Comparison of ENCODE assay signal across 14 mouse cellular contexts in the genomic region with DNA sequence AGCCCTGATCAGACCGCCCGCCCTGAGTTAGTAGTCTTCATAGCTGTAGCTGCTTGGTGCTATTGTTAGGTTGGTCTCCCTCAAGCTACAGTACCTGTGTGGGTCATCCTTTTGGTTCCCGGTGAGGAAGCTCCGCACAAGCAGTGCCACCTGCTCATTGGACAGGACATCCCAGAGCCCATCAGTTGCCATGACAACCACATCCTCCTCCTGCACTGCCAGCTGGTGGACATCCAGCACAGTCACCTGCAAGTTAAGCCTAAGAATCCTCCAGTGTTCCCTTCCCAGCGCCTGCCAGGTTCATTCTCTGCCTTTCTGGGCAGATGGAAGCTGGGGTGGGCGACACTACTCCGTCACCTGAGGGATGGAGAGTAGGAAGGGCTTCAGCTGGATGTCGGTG. TPM values are rescaled to one million over a fixed set of nuclear protein-coding genes. Genes with fewer than 3 reads are reported as not detected.
DNase-seq lines count a peak whose midpoint lies in the region; ATAC-seq lines count a peak whose summit lies in the region.
"Had no signal": no experiment of that assay in that cellular context is flagged by ENCODE, and none has a peak within 500 bp of the region (broad histone marks: within the 10 kb centered on the region; RNA-seq: fewer than 3 reads in every experiment).

No protein-coding gene starts in this region.

- 75% methylated on average over 8 of the region's 8 CpGs for WGBS in midbrain, embryonic 13.5 days
- 90% methylated on average over 8 of the region's 8 CpGs for WGBS in embryonic facial prominence, embryonic 10.5 days

- ATAC-seq in midbrain, embryonic 13.5 days: no peak
- ATAC-seq: forebrain, embryonic 16.5 days; inflammation-experienced regulatory T-cells, adult 6 months; Patski had no signal

- no peaks in the 10 kb centered on the region for H3K9me3 ChIP-seq in midbrain, embryonic 13.5 days
- H3K9me3 ChIP-seq in embryonic facial prominence, embryonic 10.5 days: no peaks in the 10 kb centered on the region
- H3K9me3 ChIP-seq: embryonic facial prominence, embryonic 12.5 days; liver, embryonic 15.5 days had no signal

- H3K36me3 ChIP-seq in midbrain, embryonic 13.5 days: peaks cover 28% of the 10 kb centered on the region
- H3K36me3 ChIP-seq in embryonic facial prominence, embryonic 10.5 days (replicated peaks): peaks cover 68% of the 10 kb centered on the region

- peak overlapping the region; percentile 68 for H3K27ac ChIP-seq in midbrain, embryonic 13.5 days
- no peak overlapping the region for H3K27ac ChIP-seq in embryonic facial prominence, embryonic 10.5 days (replicated peaks)
- H3K27ac ChIP-seq: embryonic facial prominence, embryonic 12.5 days; kidney, postnatal 0 days; liver, embryonic 15.5 days had no signal

- H3K9ac ChIP-seq in midbrain, embryonic 13.5 days (replicated peaks): 0 out of 2 replicates have a peak overlapping the region, but pooled peaks have one; percentile 16
- H3K9ac ChIP-seq: embryonic facial prominence, embryonic 12.5 days; liver, embryonic 15.5 days had no signal

- peak; percentile 68 for DNase-seq in layer of hippocampus, adult 9-11 months
- DNase-seq in layer of hippocampus, adult 8-10 months (ENCODE audit: low spot score in 2 of 2): no peak
- DNase-seq in cerebellum, adult 11 months: peak; percentile 71
- DNase-seq in cerebellum, adult 9-10 months: peak; percentile 90
- DNase-seq in embryonic facial prominence, embryonic 10.5 days (ENCODE audit: low spot score): no peak
- no peak for DNase-seq in heart, postnatal 4 days

- peaks cover 25% of the 10 kb centered on the region for H3K4me1 ChIP-seq in midbrain, embryonic 13.5 days (replicated peaks)
- H3K4me1 ChIP-seq in embryonic facial prominence, embryonic 10.5 days: peaks cover 28% of the 10 kb centered on the region

- H3K4me2 ChIP-seq in midbrain, embryonic 13.5 days (replicated peaks): no peak overlapping the region
- H3K4me2 ChIP-seq: embryonic facial prominence, embryonic 12.5 days; liver, embryonic 15.5 days had no signal

- H3K4me3 ChIP-seq in midbrain, embryonic 13.5 days (replicated peaks): no peak overlapping the region
- H3K4me3 ChIP-seq in embryonic facial prominence, embryonic 10.5 days: no peak overlapping the region
- H3K4me3 ChIP-seq: embryonic facial prominence, embryonic 12.5 days; liver, embryonic 15.5 days had no signal

- peaks cover 11% of the 10 kb centered on the region; the same call in 1 of the 2 replicates for H3K27me3 ChIP-seq in midbrain, embryonic 13.5 days
- 0 out of 2 replicates have a peak, but pooled peaks cover 8% of the 10 kb centered on the region for H3K27me3 ChIP-seq in embryonic facial prominence, embryonic 10.5 days (replicated peaks; ENCODE audit: low read depth, poor library complexity, severe bottlenecking)
- H3K27me3 ChIP-seq: CH12.LX; embryonic facial prominence, embryonic 12.5 days; Patski had no signal

RNA-seq across cellular contexts. Expression of gene Ppm1m, which starts 3.9 kb away (rescaled TPM):
- 10 to 100 TPM; 21.7 to 27.4 (median 23.0) TPM for total RNA-seq in layer of hippocampus, adult 8-10 months (2022)
- polyA plus RNA-seq in midbrain, embryonic 13.5 days (2015; fragmentation: Nextera tagmentation; extraction: Ambion mirVana): 16.7 and 16.9 TPM in 2 replicates
- polyA plus RNA-seq in embryonic facial prominence, embryonic 10.5 days (2016; fragmentation: Nextera tagmentation; extraction: Ambion mirVana): 50.2 and 54.1 TPM in 2 replicates
- 10 to 100 TPM; 14.0 to 14.8 TPM for total RNA-seq in heart, postnatal 4 days (2021)

RNA-seq across cellular contexts. Expression of gene Twf2, which starts 7.2 kb away (rescaled TPM):
- 10 to 100 TPM; 53.5 to 61.3 (median 56.8) TPM for total RNA-seq in layer of hippocampus, adult 8-10 months (2022)
- 52.2 and 53.3 TPM in 2 replicates for polyA plus RNA-seq in midbrain, embryonic 13.5 days (2015; fragmentation: Nextera tagmentation; extraction: Ambion mirVana)
- 69.5 and 74.7 TPM in 2 replicates for polyA plus RNA-seq in embryonic facial prominence, embryonic 10.5 days (2016; fragmentation: Nextera tagmentation; extraction: Ambion mirVana)
- total RNA-seq in heart, postnatal 4 days (2021): 10 to 100 TPM; 62.1 to 63.6 TPM

RNA-seq across cellular contexts. Expression of gene Wdr82, which starts 25.0 kb away (rescaled TPM):
- 100 to 1,000 TPM; 109 to 145 (median 125) TPM for total RNA-seq in layer of hippocampus, adult 8-10 months (2022)
- polyA plus RNA-seq in midbrain, embryonic 13.5 days (2015; fragmentation: Nextera tagmentation; extraction: Ambion mirVana): 36.0 and 42.5 TPM in 2 replicates
- 28.4 and 28.8 TPM in 2 replicates for polyA plus RNA-seq in embryonic facial prominence, embryonic 10.5 days (2016; fragmentation: Nextera tagmentation; extraction: Ambion mirVana)
- 10 to 100 TPM; 90.0 to 98.5 TPM for total RNA-seq in heart, postnatal 4 days (2021)

RNA-seq across cellular contexts. Expression of gene Tlr9, which starts 26.7 kb away (rescaled TPM):
- total RNA-seq in layer of hippocampus, adult 8-10 months (2022): 1 to 10 TPM in 3 of 4 experiments, under 1 TPM in 1; 0.94 to 3.2 (median 2.1) TPM
- polyA plus RNA-seq in midbrain, embryonic 13.5 days (2015; fragmentation: Nextera tagmentation; extraction: Ambion mirVana): not detected in 2 replicates
- polyA plus RNA-seq in embryonic facial prominence, embryonic 10.5 days (2016; fragmentation: Nextera tagmentation; extraction: Ambion mirVana): not detected in 2 replicates
- under 1 TPM; 0.43 TPM for total RNA-seq in heart, postnatal 4 days (2021)
- polyA plus RNA-seq: embryonic facial prominence, embryonic 12.5 days; forebrain, embryonic 16.5 days had no signal

RNA-seq across cellular contexts. Expression of gene Glyctk, which starts 37.8 kb away (rescaled TPM):
- 1 to 10 TPM; 3.5 to 6.2 (median 5.9) TPM for total RNA-seq in layer of hippocampus, adult 8-10 months (2022)
- 10.1 TPM in 2 replicates for polyA plus RNA-seq in midbrain, embryonic 13.5 days (2015; fragmentation: Nextera tagmentation; extraction: Ambion mirVana)
- polyA plus RNA-seq in embryonic facial prominence, embryonic 10.5 days (2016; fragmentation: Nextera tagmentation; extraction: Ambion mirVana): 2.4 and 2.9 TPM in 2 replicates
- total RNA-seq in heart, postnatal 4 days (2021): 1 to 10 TPM; 2.3 to 3.5 TPM

Comparison
In these comparisons a context has a peak if more than half of its experiments do, and no peak if none do; other contexts are left out.
1. DNase-seq: peak in layer of hippocampus, adult 9-11 months (single experiment), cerebellum, adult 11 months (single experiment) and cerebellum, adult 9-10 months (single experiment); none in layer of hippocampus, adult 8-10 months (0 of 2), embryonic facial prominence, embryonic 10.5 days (single experiment) and heart, postnatal 4 days (single experiment).